Mouse (Mus musculus) ES-E14 (cell line): ENCODE results near the gene Abcg1. TPM values are rescaled to one million over a fixed set of nuclear protein-coding genes. Genes with fewer than 3 reads are reported as not detected.

Experiments used
- DNase-seq: peaks from one replicate; pipeline ENCODE4 v3.0.0-alpha.2; 2013; ENCODE audit warnings: low read depth, low spot score
- H3K27ac ChIP-seq: 2 replicates; pipeline ENCODE4 v1.5.1; 2012; ENCODE audit warnings: low read depth, mild to moderate bottlenecking, low read length, moderate library complexity, mixed read lengths; ENCODE audit not compliant: poor library complexity, insufficient read depth, severe bottlenecking
- H3K36me3 ChIP-seq: 2 replicates; pipeline ENCODE4 v1.6.1; 2012; ENCODE audit warnings: mild to moderate bottlenecking, low read length, moderate library complexity, mixed read lengths; ENCODE audit not compliant: control insufficient read depth, poor library complexity, insufficient read depth, severe bottlenecking
- H3K4me1 ChIP-seq, 2 experiments: fragments of 150-350 bp in 1 of 2; sonication (generic) in 1 of 2; 2 replicates each; pipeline ENCODE4 v1.6.1; 2012; ENCODE audit warnings: low read length in 2 of 2, mild to moderate bottlenecking in 1 of 2, mixed read lengths in 1 of 2; ENCODE audit not compliant: control insufficient read depth in 2 of 2, insufficient read depth in 2 of 2, poor library complexity in 1 of 2
- H3K4me3 ChIP-seq, 2 experiments: fragments of 150-350 bp in 1 of 2; sonication (generic) in 1 of 2; 2 replicates each; pipeline ENCODE4 v1.5.1; 2012; ENCODE audit warnings: low read length in 2 of 2, low read depth in 1 of 2, mild to moderate bottlenecking in 1 of 2, mixed read lengths in 1 of 2; ENCODE audit not compliant: insufficient read depth in 1 of 2, poor library complexity in 1 of 2, severe bottlenecking in 1 of 2
- H3K9ac ChIP-seq: 2 replicates; pipeline ENCODE4 v1.6.1; 2012; ENCODE audit warnings: low read depth, mild to moderate bottlenecking, low read length, mixed read lengths; ENCODE audit not compliant: poor library complexity, insufficient read depth, severe bottlenecking
- H3K9me3 ChIP-seq: fragments of 150-350 bp; sonication (generic); 2 replicates; pipeline ENCODE4 v1.6.1; 2012; ENCODE audit warnings: low read depth, mild to moderate bottlenecking, low read length; ENCODE audit not compliant: control insufficient read depth, insufficient read depth
- CHD2 ChIP-seq: IDR thresholded peaks from 2 replicates; pipeline ENCODE4 v1.6.1; 2014; ENCODE audit warnings: mild to moderate bottlenecking, low read depth, low read length, inconsistent platforms
- HCFC1 ChIP-seq: IDR thresholded peaks from 2 replicates; pipeline ENCODE4 v1.6.1; 2012; ENCODE audit warnings: low read length, inconsistent platforms, borderline replicate concordance; ENCODE audit not compliant: insufficient read depth
- MAFK ChIP-seq: IDR thresholded peaks from 2 replicates; pipeline ENCODE4 v1.6.1; 2014; ENCODE audit warnings: mild to moderate bottlenecking, low read depth, low read length, inconsistent platforms; ENCODE audit not compliant: insufficient read depth
- ZC3H11A ChIP-seq: IDR thresholded peaks from 2 replicates; pipeline ENCODE4 v1.6.1; 2012; ENCODE audit warnings: low read depth, mild to moderate bottlenecking, inconsistent platforms, low read length, borderline replicate concordance
- ZNF384 ChIP-seq: IDR thresholded peaks from 2 replicates; pipeline ENCODE4 v1.6.1; 2012; ENCODE audit warnings: low read depth, low read length, inconsistent platforms
- in situ Hi-C, 2 experiments: fragments of 600-800 bp; cut with MboI; formaldehyde crosslinking; loops; one replicate each; pipeline ENCODE4 v1.15.1; 2025; ENCODE audit warnings: low sequenced_read_pairs in 2 of 2, inconsistent platforms in 1 of 2; ENCODE audit not compliant: unreplicated experiment in 2 of 2
- total RNA-seq: library from RNA; depleted of rRNA; stranded (reverse); fragments of 300-350 nt; gene quantifications from 2 replicates; pipeline ENCODE4 v1.2.3, GENCODE M21; 2012

The Abcg1 gene
- total RNA-seq, 1 experiment: 9.3 TPM

- Histone ChIP-seq H3K27ac (no peak overlapping the region), H3K9ac (no peak overlapping the region), H3K4me1 (peaks cover 4 to 16% of the 10 kb centered on the region in 2 experiments), H3K36me3 (no peaks in the 10 kb centered on the region), H3K9me3 (no peaks in the 10 kb centered on the region), H3K4me3 (no peak overlapping the region)
- in situ Hi-C loops: no loop called here
- no peak for TF ChIP-seq HCFC1
- TF ChIP-seq ZNF384: no peak
- no peak for TF ChIP-seq CHD2
- no peak for TF ChIP-seq MAFK
- no peak for TF ChIP-seq ZC3H11A
- DNase-seq: no peak
Measured at GRCm38 (mm10) chr17:31072872-31073271, 15.4 kb downstream of the Abcg1 start.

DNA sequence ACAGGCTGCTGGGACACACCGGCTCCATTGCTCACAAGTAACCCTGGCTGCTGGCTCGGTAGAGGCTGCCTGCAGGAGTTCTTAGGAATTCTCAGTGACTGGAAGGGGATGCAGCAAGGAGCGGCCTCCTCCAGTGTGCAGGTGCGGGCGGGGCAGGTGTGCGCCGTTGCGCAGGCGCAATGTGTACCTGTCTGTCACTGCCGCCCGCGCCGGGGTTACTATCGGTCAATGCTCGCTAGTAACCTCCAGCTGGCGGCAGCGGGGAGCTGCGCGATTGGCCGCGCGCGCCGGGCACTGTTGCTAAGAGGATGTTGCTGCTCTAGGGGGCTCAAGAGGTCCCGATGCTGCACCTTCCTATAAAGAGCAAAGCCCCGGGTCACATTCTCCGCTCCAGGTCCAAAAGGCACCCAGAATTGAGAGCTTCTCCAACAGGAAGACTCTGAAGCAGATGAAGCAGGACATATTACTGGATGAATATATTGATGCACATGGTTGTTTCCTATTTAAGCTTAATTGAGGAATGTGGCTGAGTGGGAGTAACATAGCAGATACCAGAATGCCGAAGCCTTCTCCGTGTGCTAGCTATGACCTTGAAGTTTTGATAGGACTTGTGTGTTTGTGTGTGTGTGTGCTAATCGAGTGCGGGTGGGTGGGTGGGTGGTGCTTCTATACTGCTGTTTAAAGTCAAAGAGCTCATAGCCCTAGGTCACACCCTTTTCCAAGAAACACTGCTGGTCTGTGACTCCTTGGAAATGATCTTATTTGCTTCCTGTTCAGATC, 16.0 kb downstream of the Abcg1 start:
- in situ Hi-C loops: no loop called here
- Histone ChIP-seq H3K9me3 (no peaks in the 10 kb centered on the region), H3K4me1 (peaks cover 6 to 19% of the 10 kb centered on the region in 2 experiments), H3K27ac (no peak overlapping the region), H3K4me3 (no peak overlapping the region), H3K9ac (no peak overlapping the region), H3K36me3 (no peaks in the 10 kb centered on the region)
- DNase-seq: peak; percentile 79
- no peak for TF ChIP-seq HCFC1
- TF ChIP-seq CHD2: no peak
- no peak for TF ChIP-seq ZNF384
- TF ChIP-seq ZC3H11A: no peak
- TF ChIP-seq MAFK: no peak

- no peak overlapping the region for H3K4me3 ChIP-seq
- H3K9ac ChIP-seq: no peak overlapping the region
- peaks cover 6 to 25% of the 10 kb centered on the region in 2 experiments for H3K4me1 ChIP-seq
- in situ Hi-C loops: no loop called here
- H3K36me3 ChIP-seq: no peaks in the 10 kb centered on the region
- no peak for DNase-seq
- TF ChIP-seq ZC3H11A (no peak), MAFK (no peak), ZNF384 (no peak), CHD2 (no peak), HCFC1 (no peak)
- no peak overlapping the region for H3K27ac ChIP-seq
- H3K9me3 ChIP-seq: no peaks in the 10 kb centered on the region
Measured at GRCm38 (mm10) chr17:31074053-31074590, 16.6 kb downstream of the Abcg1 start.

- H3K4me1 ChIP-seq: peaks cover 6 to 29% of the 10 kb centered on the region in 2 experiments
- H3K4me3 ChIP-seq: no peak overlapping the region
- DNase-seq: no peak
- no peak overlapping the region for H3K9ac ChIP-seq
- no peak for TF ChIP-seq ZNF384
- TF ChIP-seq HCFC1: no peak
- no peak for TF ChIP-seq MAFK
- TF ChIP-seq ZC3H11A: no peak
- TF ChIP-seq CHD2: no peak
- no peak overlapping the region for H3K27ac ChIP-seq
- no peaks in the 10 kb centered on the region for H3K9me3 ChIP-seq
- no peaks in the 10 kb centered on the region for H3K36me3 ChIP-seq
- in situ Hi-C loops: no loop called here
Measured at GRCm38 (mm10) chr17:31074666-31075065, 17.2 kb downstream of the Abcg1 start.

DNA sequence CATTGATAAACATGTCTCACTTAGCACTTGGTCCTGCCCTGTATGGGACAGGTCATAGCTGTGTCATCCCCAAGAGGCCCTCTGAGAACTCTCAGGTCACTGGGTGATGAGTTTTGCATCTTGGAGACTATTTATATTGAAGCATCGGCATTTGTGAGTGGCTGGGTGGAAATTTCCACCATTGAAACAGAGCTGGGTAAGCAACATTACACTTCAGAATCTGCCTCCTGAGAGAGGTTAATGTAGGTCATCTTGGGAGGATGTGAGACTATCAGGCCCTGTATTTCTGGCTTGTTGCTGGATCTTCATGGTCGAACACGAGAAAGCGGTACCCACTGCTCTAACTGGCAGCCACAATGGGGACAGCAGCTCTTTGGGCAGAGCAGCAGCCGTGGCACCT, 18.0 kb downstream of the Abcg1 start:
- no peak overlapping the region for H3K4me3 ChIP-seq
- peaks cover 6 to 34% of the 10 kb centered on the region in 2 experiments for H3K4me1 ChIP-seq
- in situ Hi-C loops: no loop called here
- DNase-seq: no peak
- H3K9me3 ChIP-seq: no peaks in the 10 kb centered on the region
- H3K9ac ChIP-seq: no peak overlapping the region
- H3K36me3 ChIP-seq: no peaks in the 10 kb centered on the region
- TF ChIP-seq ZC3H11A (no peak), ZNF384 (no peak), MAFK (no peak), CHD2 (no peak), HCFC1 (no peak)
- H3K27ac ChIP-seq: no peak overlapping the region
